Mouse (Mus musculus) embryonic facial prominence, embryonic 15.5 days (tissue): ENCODE measurements at regions not wholly inside any gene's neighbourhood (a gene's known extent, or its start where the extent isn't known, plus 50 kb on each side); places are given as distances from the start of the nearest gene placed in this dataset.

Experiments
- ATAC-seq: fragments of 200-750 bp; cut with Nextera tagmentation; 2 replicates; pipeline ENCODE4 v1.8.0; 2017; ENCODE audit warnings: low read depth, moderate TSS enrichment; ENCODE audit not compliant: insufficient number of reproducible peaks, low FRiP score, low TSS enrichment
- H3K27ac ChIP-seq: fragments of 300-500 bp; sonication (generic); replicated peaks from 2 replicates; pipeline ENCODE4 v1.5.1; 2015; ENCODE audit warnings: mild to moderate bottlenecking, inconsistent platforms
- H3K27me3 ChIP-seq: fragments of 300-500 bp; sonication (generic); 2 replicates; pipeline ENCODE4 v1.6.1; 2015; ENCODE audit warnings: inconsistent platforms
- H3K36me3 ChIP-seq: fragments of 300-500 bp; sonication (generic); 2 replicates; pipeline ENCODE4 v1.6.1; 2015; ENCODE audit warnings: mild to moderate bottlenecking, inconsistent platforms
- H3K4me1 ChIP-seq: fragments of 300-500 bp; sonication (generic); 2 replicates; pipeline ENCODE4 v1.6.1; 2015; ENCODE audit warnings: inconsistent platforms
- H3K4me2 ChIP-seq: fragments of 300-500 bp; sonication (generic); replicated peaks from 2 replicates; pipeline ENCODE4 v1.6.1; 2015; ENCODE audit warnings: mild to moderate bottlenecking, inconsistent platforms
- H3K4me3 ChIP-seq: fragments of 300-500 bp; sonication (generic); replicated peaks from 2 replicates; pipeline ENCODE4 v1.5.1; 2015; ENCODE audit warnings: mild to moderate bottlenecking, inconsistent platforms
- H3K9ac ChIP-seq: fragments of 300-500 bp; sonication (generic); 2 replicates; pipeline ENCODE4 v1.6.1; 2015; ENCODE audit warnings: inconsistent platforms
- H3K9me3 ChIP-seq: fragments of 300-500 bp; sonication (generic); replicated peaks from 2 replicates; pipeline ENCODE4 v1.6.1; 2016; ENCODE audit warnings: inconsistent platforms
- WGBS: fragments of 180-500 bp; shearing (Covaris S2); methylation state at CpG from one replicate; pipeline ENCODE4 v1.1.7; 2015; 5-methylcytosine and 5-hydroxymethylcytosine counted together

DNA sequence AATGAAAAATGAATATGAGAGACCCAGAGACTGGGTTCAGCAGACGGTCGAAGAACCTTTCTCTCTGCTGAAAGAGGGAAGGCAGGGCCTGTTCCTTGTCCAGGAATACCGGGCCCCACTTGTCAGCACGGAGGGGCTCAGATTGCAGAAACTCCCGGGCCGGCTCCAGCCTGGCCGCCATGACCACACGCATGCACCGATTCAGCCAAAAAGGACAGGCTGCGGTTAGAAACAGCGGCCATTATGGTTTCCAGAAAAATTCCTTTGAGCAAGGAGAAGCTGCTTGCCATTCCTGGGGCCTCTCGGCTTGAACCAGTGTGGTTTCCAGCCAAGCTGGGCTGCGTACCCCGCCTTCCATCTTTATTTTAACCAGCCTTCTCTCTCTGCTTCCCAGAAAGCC lies 64.7 kb upstream of the Tnrc6c start:
- peaks cover 15% of the 10 kb centered on the region for H3K4me1 ChIP-seq
- peak overlapping the region; percentile 82 for H3K27ac ChIP-seq
- no peaks in the 10 kb centered on the region for H3K36me3 ChIP-seq
- H3K4me2 ChIP-seq, result no peak overlapping the region
- ATAC-seq, result peak; percentile 87
- no peaks in the 10 kb centered on the region for H3K27me3 ChIP-seq
- H3K4me3 ChIP-seq, result no peak overlapping the region
- 44% methylated on average over 14 of the region's 14 CpGs for WGBS
- H3K9ac ChIP-seq, result no peak overlapping the region
- no peaks in the 10 kb centered on the region for H3K9me3 ChIP-seq

DNA sequence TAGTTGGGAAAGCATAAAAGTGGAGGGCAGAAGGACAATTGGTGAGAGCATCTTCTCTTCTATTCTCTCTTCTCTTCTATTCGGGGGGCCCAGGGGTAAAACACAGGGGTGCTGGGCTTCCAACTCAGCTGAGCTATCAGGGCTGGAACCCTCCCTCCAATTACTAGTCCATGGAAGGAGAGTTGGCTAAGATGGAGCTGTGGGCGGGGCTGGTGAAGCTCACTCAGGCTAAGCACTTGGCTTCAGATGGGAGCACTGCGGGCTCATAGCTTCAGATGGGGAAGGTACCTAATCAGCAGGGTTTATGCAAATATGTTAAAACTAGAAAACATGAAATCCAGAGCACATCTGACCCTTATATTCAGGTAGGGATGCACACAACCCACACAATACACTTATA lies 61.5 kb upstream of the Tnrc6c start:
- Histone ChIP-seq H3K27me3 (peaks cover 9% of the 10 kb centered on the region; the same call in 1 of the 2 replicates), H3K4me3 (no peak overlapping the region), H3K27ac (no peak overlapping the region), H3K4me2 (no peak overlapping the region), H3K9ac (no peak overlapping the region), H3K4me1 (peaks cover 29% of the 10 kb centered on the region), H3K36me3 (no peaks in the 10 kb centered on the region), H3K9me3 (no peaks in the 10 kb centered on the region)
- 58% methylated on average over 3 of the region's 3 CpGs for WGBS
- no peak for ATAC-seq

DNA sequence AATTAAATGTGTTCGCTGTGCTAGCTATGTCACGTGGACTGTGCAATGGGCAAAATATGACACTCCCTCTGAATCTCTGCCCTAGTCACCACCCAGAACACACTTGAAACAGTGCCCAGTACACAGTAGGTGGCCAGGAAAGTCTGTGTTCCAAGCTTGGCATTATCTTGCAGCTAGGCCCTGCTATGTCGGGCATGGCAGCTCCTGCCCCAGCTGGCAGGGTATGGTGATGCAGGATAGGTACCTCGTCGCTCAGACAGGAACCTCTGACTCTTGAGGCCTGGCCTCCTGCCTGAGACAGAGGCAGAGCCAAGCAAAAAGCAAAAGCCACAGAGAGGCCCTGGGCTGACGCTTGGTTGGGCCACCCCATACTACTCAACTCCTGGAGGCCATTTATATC lies 57.9 kb upstream of the Tnrc6c start:
- Histone ChIP-seq H3K4me2 (no peak overlapping the region), H3K4me3 (no peak overlapping the region), H3K4me1 (peaks cover 48% of the 10 kb centered on the region), H3K9ac (no peak overlapping the region), H3K27me3 (peaks cover 23% of the 10 kb centered on the region), H3K9me3 (no peaks in the 10 kb centered on the region), H3K27ac (no peak overlapping the region), H3K36me3 (no peaks in the 10 kb centered on the region)
- WGBS, result 54% methylated on average over 6 of the region's 6 CpGs
- no peak for ATAC-seq

DNA sequence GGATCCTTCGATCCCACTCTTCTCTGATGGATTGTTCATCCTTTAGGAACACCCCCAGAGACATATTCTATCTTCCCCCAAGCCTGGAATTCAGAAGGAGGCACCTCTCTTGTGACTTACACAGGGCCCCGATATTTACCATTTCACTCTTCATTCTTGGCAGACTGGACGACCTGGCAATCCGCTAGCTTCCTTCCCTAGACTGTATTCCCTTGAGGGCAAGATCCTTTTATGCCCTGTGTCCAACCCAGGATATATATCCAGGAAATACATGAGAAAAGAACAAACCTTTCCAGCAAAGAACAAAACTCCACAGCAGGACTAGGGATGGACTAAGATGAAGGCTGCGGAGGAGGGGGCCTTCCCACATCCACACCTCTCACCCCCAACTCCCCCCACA lies 56.3 kb upstream of the Tnrc6c start:
- no peak overlapping the region for H3K27ac ChIP-seq
- 38% methylated on average over 5 of the region's 5 CpGs for WGBS
- no peak overlapping the region for H3K9ac ChIP-seq
- no peaks in the 10 kb centered on the region for H3K36me3 ChIP-seq
- peaks cover 27% of the 10 kb centered on the region for H3K27me3 ChIP-seq
- peaks cover 48% of the 10 kb centered on the region for H3K4me1 ChIP-seq
- no peak overlapping the region for H3K4me3 ChIP-seq
- no peak for ATAC-seq
- H3K4me2 ChIP-seq, result no peak overlapping the region
- H3K9me3 ChIP-seq, result no peaks in the 10 kb centered on the region

DNA sequence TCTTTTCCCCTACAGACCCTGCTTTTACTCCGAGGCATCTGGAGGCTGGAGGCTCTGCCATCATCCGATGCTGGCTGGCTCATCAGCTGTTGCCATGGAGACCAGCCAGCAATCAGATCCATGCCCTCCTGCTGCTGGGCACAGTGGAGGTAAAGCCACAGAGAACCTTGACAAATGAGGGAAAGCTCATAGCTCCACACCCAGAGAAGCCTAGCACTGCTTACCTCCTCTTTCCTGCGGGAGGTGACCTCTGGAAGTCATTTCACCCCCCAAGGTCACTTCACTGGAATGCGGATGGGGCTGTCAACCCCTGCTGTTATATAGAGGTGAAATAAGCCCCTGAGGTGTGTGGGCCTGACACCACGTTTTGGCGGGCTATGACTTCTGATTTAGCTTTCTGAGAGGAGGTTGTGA lies 55.9 kb upstream of the Tnrc6c start:
- no peak overlapping the region for H3K27ac ChIP-seq
- H3K9me3 ChIP-seq, result no peaks in the 10 kb centered on the region
- H3K4me3 ChIP-seq, result no peak overlapping the region
- no peaks in the 10 kb centered on the region for H3K36me3 ChIP-seq
- no peak for ATAC-seq
- H3K9ac ChIP-seq, result no peak overlapping the region
- 9% methylated on average over 6 of the region's 6 CpGs for WGBS
- H3K27me3 ChIP-seq, result peaks cover 27% of the 10 kb centered on the region
- no peak overlapping the region for H3K4me2 ChIP-seq
- peaks cover 48% of the 10 kb centered on the region for H3K4me1 ChIP-seq

DNA sequence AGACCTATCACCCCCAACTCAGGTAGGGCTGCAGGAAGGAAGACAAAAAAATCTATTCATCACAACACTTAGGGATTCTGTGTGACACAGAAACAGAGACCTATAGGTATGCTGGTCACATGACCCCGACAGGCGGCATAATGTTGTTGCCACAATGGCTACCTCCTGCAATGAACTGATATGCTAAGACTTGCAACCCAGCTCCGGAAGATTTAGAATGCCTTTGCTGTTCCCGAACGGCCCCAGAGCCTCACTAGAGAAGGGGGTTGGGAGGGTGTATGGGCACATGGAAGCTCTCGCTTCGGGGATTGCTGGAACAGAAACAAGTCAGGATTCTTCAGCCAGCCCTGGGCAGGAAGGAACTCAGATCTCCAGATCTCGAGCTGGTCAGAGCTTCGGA lies 55.5 kb upstream of the Tnrc6c start:
- Histone ChIP-seq H3K4me1 (peaks cover 48% of the 10 kb centered on the region), H3K9me3 (no peaks in the 10 kb centered on the region), H3K4me3 (peak overlapping the region; percentile 34), H3K9ac (0 out of 2 replicates have a peak overlapping the region, but pooled peaks have one; percentile 21), H3K27ac (no peak overlapping the region), H3K27me3 (peaks cover 27% of the 10 kb centered on the region), H3K36me3 (no peaks in the 10 kb centered on the region), H3K4me2 (peak overlapping the region; percentile 61)
- WGBS, result 9% methylated on average over 9 of the region's 9 CpGs
- ATAC-seq, result no peak

DNA sequence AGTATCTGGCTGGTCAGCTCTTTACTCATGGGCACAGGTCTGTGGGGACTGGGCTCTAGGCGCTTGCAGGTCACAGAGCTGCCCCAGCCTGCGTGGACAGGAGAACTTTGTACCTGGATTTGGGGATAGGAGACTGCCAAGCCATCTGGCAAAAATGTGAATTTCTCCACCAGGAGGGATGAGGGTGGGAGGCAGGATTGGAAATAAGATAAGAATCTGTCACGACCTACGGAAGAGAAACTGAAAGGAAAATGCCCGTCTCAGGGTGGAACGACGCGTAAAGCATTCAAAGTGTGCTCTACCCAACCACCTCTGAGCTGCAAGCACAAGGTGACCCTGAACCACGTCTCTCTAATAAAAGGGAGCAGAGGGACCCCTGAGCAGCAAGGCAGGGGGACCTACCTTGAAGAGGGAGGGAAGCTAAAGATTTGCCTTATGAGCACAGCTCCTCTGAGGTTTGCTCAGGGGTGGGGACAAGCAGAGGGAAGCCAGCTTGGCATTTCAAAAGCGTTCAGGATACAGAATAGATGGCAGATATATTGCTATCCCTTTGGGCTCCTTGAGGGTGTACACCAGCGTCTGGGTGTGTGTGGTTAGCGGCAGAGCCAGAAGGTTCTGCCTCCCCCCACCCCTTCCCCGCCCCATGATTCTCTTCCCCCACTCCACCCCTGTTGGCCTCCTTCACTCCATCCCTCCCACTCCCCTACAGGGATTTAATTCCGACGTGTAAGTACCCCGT lies 54.9 kb upstream of the Tnrc6c start:
- peak overlapping the region; percentile 21; the same call in 1 of the 2 replicates for H3K9ac ChIP-seq
- ATAC-seq, result peak; percentile 25; the same call in 1 of the 2 replicates
- 9% methylated on average over 16 of the region's 16 CpGs for WGBS
- peak overlapping the region; percentile 34 for H3K4me3 ChIP-seq
- no peaks in the 10 kb centered on the region for H3K9me3 ChIP-seq
- peaks cover 48% of the 10 kb centered on the region for H3K4me1 ChIP-seq
- H3K36me3 ChIP-seq, result no peaks in the 10 kb centered on the region
- peaks cover 27% of the 10 kb centered on the region for H3K27me3 ChIP-seq
- H3K27ac ChIP-seq, result no peak overlapping the region
- H3K4me2 ChIP-seq, result peak overlapping the region; percentile 61

DNA sequence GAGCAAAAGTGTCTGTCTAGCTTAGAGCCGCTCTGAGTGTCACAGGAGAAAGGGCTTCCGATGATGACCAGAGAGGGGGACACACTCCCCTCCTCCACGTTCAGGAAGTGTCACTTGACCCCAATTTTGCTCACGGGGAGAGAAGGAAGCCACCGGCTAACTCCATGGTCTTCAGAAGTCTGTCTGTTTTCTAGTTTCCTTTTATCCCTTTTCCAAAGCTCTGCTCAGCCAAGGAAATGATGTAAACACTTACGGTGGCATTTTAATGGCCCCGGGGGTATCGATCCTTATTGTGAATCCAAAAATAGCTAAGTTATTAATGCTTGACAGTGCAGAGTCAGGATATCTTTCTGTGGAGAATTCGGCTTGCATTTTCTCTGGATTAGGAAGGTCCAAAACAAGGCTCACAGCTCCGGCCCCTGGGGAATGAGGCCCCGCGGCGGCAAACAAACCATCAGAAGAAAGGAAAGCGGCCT lies 54.3 kb upstream of the Tnrc6c start:
- no peak for ATAC-seq
- Histone ChIP-seq H3K27ac (no peak overlapping the region), H3K9ac (no peak overlapping the region), H3K27me3 (peaks cover 27% of the 10 kb centered on the region), H3K36me3 (no peaks in the 10 kb centered on the region), H3K9me3 (no peaks in the 10 kb centered on the region), H3K4me3 (peak overlapping the region; percentile 34), H3K4me2 (peak overlapping the region; percentile 61), H3K4me1 (peaks cover 48% of the 10 kb centered on the region)
- 11% methylated on average over 14 of the region's 14 CpGs for WGBS

DNA sequence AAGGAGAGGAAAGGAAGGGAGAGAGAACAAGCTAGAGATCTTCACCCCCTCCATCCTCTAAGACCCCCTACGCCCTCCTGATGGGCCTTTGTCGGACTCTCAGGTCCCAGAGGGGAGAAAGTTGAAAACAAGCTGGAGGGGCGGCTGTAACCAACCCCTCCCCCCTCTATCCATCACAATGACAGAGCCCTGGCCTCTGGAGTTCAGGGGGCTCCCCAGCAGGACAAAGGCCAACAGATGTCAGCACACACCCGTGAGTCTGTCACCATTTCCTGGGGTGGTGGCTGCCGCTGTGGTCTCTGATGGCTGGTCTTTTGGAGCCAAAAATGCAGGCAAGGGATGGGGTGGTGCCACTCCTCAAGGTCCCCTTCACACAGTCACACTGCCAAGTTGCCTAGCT lies 52.9 kb upstream of the Tnrc6c start:
- H3K27ac ChIP-seq, result no peak overlapping the region
- WGBS, result 49% methylated on average over 5 of the region's 5 CpGs
- H3K36me3 ChIP-seq, result no peaks in the 10 kb centered on the region
- peaks cover 27% of the 10 kb centered on the region for H3K27me3 ChIP-seq
- H3K4me2 ChIP-seq, result no peak overlapping the region
- no peak overlapping the region for H3K4me3 ChIP-seq
- ATAC-seq, result no peak
- H3K9ac ChIP-seq, result no peak overlapping the region
- no peaks in the 10 kb centered on the region for H3K9me3 ChIP-seq
- peaks cover 48% of the 10 kb centered on the region for H3K4me1 ChIP-seq

DNA sequence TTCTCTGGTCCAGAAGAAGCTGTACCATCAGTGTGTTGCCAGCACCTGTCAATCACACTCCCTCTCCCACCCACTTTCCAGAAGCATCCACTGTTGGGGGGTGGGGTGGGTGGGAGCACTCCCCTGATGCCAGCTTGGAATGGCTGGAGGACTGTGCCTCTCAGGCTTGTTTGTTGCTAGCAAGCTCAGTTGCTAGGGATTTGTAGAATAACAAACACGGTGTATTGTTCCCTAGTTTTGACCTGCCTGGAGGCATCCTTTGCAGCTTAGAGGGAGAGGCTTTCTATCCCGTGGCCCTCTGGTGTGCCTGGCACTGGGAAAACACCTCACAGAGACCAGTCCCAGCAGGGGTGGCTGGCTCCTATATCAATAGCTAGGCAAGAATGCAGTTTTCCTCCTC lies 50.1 kb upstream of the Tnrc6c start:
- Histone ChIP-seq H3K9ac (no peak overlapping the region), H3K4me1 (peaks cover 40% of the 10 kb centered on the region), H3K9me3 (no peaks in the 10 kb centered on the region), H3K4me2 (no peak overlapping the region), H3K27me3 (peaks cover 13% of the 10 kb centered on the region; the same call in 1 of the 2 replicates), H3K4me3 (no peak overlapping the region), H3K27ac (no peak overlapping the region), H3K36me3 (no peaks in the 10 kb centered on the region)
- WGBS, result 19% methylated on average over 2 of the region's 2 CpGs
- no peak for ATAC-seq
